14 mouse cellular contexts compared by ENCODE assay signal in the genomic region with DNA sequence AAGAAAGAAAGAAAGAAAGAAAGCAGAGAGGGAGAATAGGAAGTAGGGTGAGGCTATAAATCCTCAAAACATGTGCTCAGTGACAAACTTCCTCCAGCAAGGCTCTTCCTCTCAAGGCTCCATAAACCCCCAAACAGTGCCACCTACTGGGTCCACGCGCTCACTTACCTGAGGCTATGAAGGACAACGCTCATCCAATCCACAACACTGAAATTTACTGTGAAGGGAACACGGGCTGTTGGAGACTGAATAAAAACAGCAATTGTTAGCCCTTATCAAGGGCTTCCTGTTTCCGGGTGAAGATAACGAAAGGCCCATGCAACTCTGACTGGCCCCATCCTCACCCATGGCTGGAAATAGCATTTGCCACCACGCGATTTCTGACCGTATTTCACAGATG.
DNase-seq lines count a peak whose midpoint lies in the region; ATAC-seq and TF ChIP-seq lines count a peak whose summit lies in the region.
"Had no signal": no experiment of that assay in that cellular context is flagged by ENCODE, and none has a peak within 500 bp of the region (broad histone marks: within the 10 kb centered on the region; RNA-seq: fewer than 3 reads in every experiment).

No protein-coding gene starts in this region.

- DNase-seq in lung, postnatal 10 days, result peak; percentile 2
- DNase-seq in lung, postnatal 0 days (ENCODE audit: low spot score), result no peak
- DNase-seq in MEL-GATA-1-ER (ENCODE audit: extremely low read depth, low read depth), result peak; percentile 44
- DNase-seq in forebrain, embryonic 14.5 days (ENCODE audit: low spot score), result no peak
- DNase-seq: adrenal gland, postnatal 25 days; cerebellum, adult 8-10 months; gastrocnemius, postnatal 25 days had no signal

- H3K4me1 ChIP-seq in lung, postnatal 0 days (ENCODE audit: insufficient read depth, low read depth, low read length), result no peaks in the 10 kb centered on the region
- no peaks in the 10 kb centered on the region for H3K4me1 ChIP-seq in forebrain, embryonic 14.5 days (ENCODE audit: control insufficient read depth, insufficient read depth, low read length)
- H3K4me1 ChIP-seq: embryonic facial prominence, embryonic 15.5 days; forebrain, embryonic 15.5 days; heart, embryonic 15.5 days; lung, embryonic 15.5 days had no signal

- H3K4me2 ChIP-seq in lung, postnatal 0 days (replicated peaks; ENCODE audit: low read depth, low read length), result no peak overlapping the region
- H3K4me2 ChIP-seq in forebrain, embryonic 14.5 days (ENCODE audit: low read length), result no peak overlapping the region
- H3K4me2 ChIP-seq: embryonic facial prominence, embryonic 15.5 days; forebrain, embryonic 15.5 days; heart, embryonic 15.5 days; lung, embryonic 15.5 days had no signal

- no peaks in the 10 kb centered on the region for H3K36me3 ChIP-seq in lung, postnatal 0 days (ENCODE audit: insufficient read depth, low read length)
- no peaks in the 10 kb centered on the region for H3K36me3 ChIP-seq in forebrain, embryonic 14.5 days (ENCODE audit: control insufficient read depth, insufficient read depth, low read length)
- H3K36me3 ChIP-seq: embryonic facial prominence, embryonic 15.5 days; forebrain, embryonic 15.5 days; heart, embryonic 15.5 days; lung, embryonic 15.5 days had no signal

- no peaks in the 10 kb centered on the region for H3K27me3 ChIP-seq in lung, postnatal 0 days (replicated peaks; ENCODE audit: insufficient read depth, low read length)
- no peaks in the 10 kb centered on the region for H3K27me3 ChIP-seq in forebrain, embryonic 14.5 days (replicated peaks; ENCODE audit: control insufficient read depth, insufficient read depth, low read length)
- H3K27me3 ChIP-seq: embryonic facial prominence, embryonic 15.5 days; forebrain, embryonic 15.5 days; heart, embryonic 15.5 days; lung, embryonic 15.5 days had no signal

- no peak overlapping the region for H3K9ac ChIP-seq in lung, postnatal 0 days (replicated peaks; ENCODE audit: low read depth)
- no peak overlapping the region for H3K9ac ChIP-seq in forebrain, embryonic 14.5 days (ENCODE audit: low read length)
- H3K9ac ChIP-seq: embryonic facial prominence, embryonic 15.5 days; forebrain, embryonic 15.5 days; heart, embryonic 15.5 days; lung, embryonic 15.5 days had no signal

- H3K9me3 ChIP-seq in lung, postnatal 0 days (ENCODE audit: low read length), result no peaks in the 10 kb centered on the region
- no peaks in the 10 kb centered on the region for H3K9me3 ChIP-seq in forebrain, embryonic 14.5 days (replicated peaks; ENCODE audit: control insufficient read depth, low read length)
- H3K9me3 ChIP-seq: embryonic facial prominence, embryonic 15.5 days; forebrain, embryonic 15.5 days; heart, embryonic 15.5 days; lung, embryonic 15.5 days had no signal

- H3K4me3 ChIP-seq in lung, postnatal 0 days (ENCODE audit: low read depth, low read length), result no peak overlapping the region
- H3K4me3 ChIP-seq in forebrain, embryonic 14.5 days (ENCODE audit: low read depth, low read length), result no peak overlapping the region
- H3K4me3 ChIP-seq: embryonic facial prominence, embryonic 15.5 days; forebrain, embryonic 15.5 days; heart, embryonic 15.5 days; lung, embryonic 15.5 days had no signal

- H3K27ac ChIP-seq in lung, postnatal 0 days (ENCODE audit: low read length), result no peak overlapping the region
- no peak overlapping the region for H3K27ac ChIP-seq in forebrain, embryonic 14.5 days (ENCODE audit: low read depth, low read length)
- H3K27ac ChIP-seq: embryonic facial prominence, embryonic 15.5 days; forebrain, embryonic 15.5 days; heart, embryonic 15.5 days; lung, embryonic 15.5 days had no signal

- no peak for ATAC-seq in lung, postnatal 0 days
- peak; percentile 84 for ATAC-seq in common myeloid progenitor, adult 5-6 weeks (replicated peaks; ENCODE audit: low read depth, poor library complexity, severe bottlenecking)
- ATAC-seq in megakaryocyte-erythroid progenitor cell, adult 5-6 weeks (replicated peaks; ENCODE audit: low FRiP score, low TSS enrichment, poor library complexity, severe bottlenecking), result peak; percentile 88
- ATAC-seq in forebrain, embryonic 14.5 days, result no peak
- no peak for ATAC-seq in CD4-positive, CD25-positive, alpha-beta regulatory T cell, adult 4 months
- ATAC-seq: forebrain, embryonic 15.5 days had no signal

- TF ChIP-seq CTCF in lung, postnatal 0 days (IDR thresholded peaks at IDR 0.05), result no peak

- 74% methylated on average over 9 of the region's 9 CpGs for WGBS in lung, postnatal 0 days
- 94% methylated on average over 9 of the region's 9 CpGs for WGBS in forebrain, embryonic 14.5 days

- TF ChIP-seq EP300 in lung, postnatal 0 days (IDR thresholded peaks at IDR 0.05), result no peak

Comparison
In these comparisons a context has a peak if more than half of its experiments do, and no peak if none do; other contexts are left out.
1. DNase-seq: peak in lung, postnatal 10 days (single experiment) and MEL-GATA-1-ER (single experiment); none in lung, postnatal 0 days (single experiment) and forebrain, embryonic 14.5 days (single experiment).
2. ATAC-seq: peak in common myeloid progenitor, adult 5-6 weeks (single experiment) and megakaryocyte-erythroid progenitor cell, adult 5-6 weeks (single experiment); none in lung, postnatal 0 days (single experiment), forebrain, embryonic 14.5 days (single experiment) and CD4-positive, CD25-positive, alpha-beta regulatory T cell, adult 4 months (single experiment).